Mouse (Mus musculus) embryonic facial prominence, embryonic 14.5 days (tissue): Measurements from ENCODE around the gene Msh6. TPM values are rescaled to one million over a fixed set of nuclear protein-coding genes. Genes with fewer than 3 reads are reported as not detected.

Source experiments
- ATAC-seq: fragments of 200-750 bp; cut with Nextera tagmentation; 2 replicates; pipeline ENCODE4 v1.8.0; 2017; ENCODE audit warnings: low read depth, moderate number of reproducible peaks, moderate TSS enrichment
- DNase-seq: peaks from one replicate; pipeline ENCODE4 v3.0.0-alpha.2; 2015; ENCODE audit warnings: low spot score
- H3K27ac ChIP-seq: fragments of 300-500 bp; sonication (generic); replicated peaks from 2 replicates; pipeline ENCODE4 v1.5.1; 2014; ENCODE audit warnings: low read depth, mild to moderate bottlenecking, low read length, moderate library complexity
- H3K27me3 ChIP-seq: fragments of 300-500 bp; sonication (generic); replicated peaks from 2 replicates; pipeline ENCODE4 v1.6.1; 2014; ENCODE audit warnings: low read length; ENCODE audit not compliant: control insufficient read depth, insufficient read depth
- H3K36me3 ChIP-seq: fragments of 300-500 bp; sonication (generic); 2 replicates; pipeline ENCODE4 v1.6.1; 2014; ENCODE audit warnings: low read length, mixed read lengths; ENCODE audit not compliant: control insufficient read depth, insufficient read depth
- H3K4me1 ChIP-seq: fragments of 300-500 bp; sonication (generic); 2 replicates; pipeline ENCODE4 v1.6.1; 2014; ENCODE audit warnings: antibody characterized with exemption, low read length; ENCODE audit not compliant: control insufficient read depth, insufficient read depth
- H3K4me2 ChIP-seq: fragments of 300-500 bp; sonication (generic); 2 replicates; pipeline ENCODE4 v1.6.1; 2014; ENCODE audit warnings: low read depth, mild to moderate bottlenecking, low read length, moderate library complexity, mixed read lengths
- H3K4me3 ChIP-seq: fragments of 300-500 bp; sonication (generic); 2 replicates; pipeline ENCODE4 v1.5.1; 2014; ENCODE audit warnings: low read depth, mild to moderate bottlenecking, low read length
- H3K9ac ChIP-seq: fragments of 300-500 bp; sonication (generic); 2 replicates; pipeline ENCODE4 v1.6.1; 2014; ENCODE audit warnings: low read depth, mild to moderate bottlenecking, low read length, moderate library complexity, mixed read lengths
- H3K9me3 ChIP-seq: fragments of 300-500 bp; sonication (generic); 2 replicates; pipeline ENCODE4 v1.6.1; 2016; ENCODE audit warnings: low read length; ENCODE audit not compliant: control insufficient read depth
- WGBS: fragments of 180-500 bp; shearing (Covaris S2); extraction: QIAGEN DNeasy Blood & Tissue Kit; methylation state at CpG from one replicate; pipeline ENCODE4 v1.1.7; 2014; 5-methylcytosine and 5-hydroxymethylcytosine counted together
- polyA plus RNA-seq: library from polyadenylated mRNA; unstranded; fragments of >200 nt; fragmentation: Nextera tagmentation; extraction: Ambion mirVana; gene quantifications from 2 replicates; pipeline ENCODE4 v1.2.1, GENCODE M21; 2014

Msh6 gene
- polyA plus RNA-seq, 1 experiment from 2014 or later = 38.5 TPM

DNA sequence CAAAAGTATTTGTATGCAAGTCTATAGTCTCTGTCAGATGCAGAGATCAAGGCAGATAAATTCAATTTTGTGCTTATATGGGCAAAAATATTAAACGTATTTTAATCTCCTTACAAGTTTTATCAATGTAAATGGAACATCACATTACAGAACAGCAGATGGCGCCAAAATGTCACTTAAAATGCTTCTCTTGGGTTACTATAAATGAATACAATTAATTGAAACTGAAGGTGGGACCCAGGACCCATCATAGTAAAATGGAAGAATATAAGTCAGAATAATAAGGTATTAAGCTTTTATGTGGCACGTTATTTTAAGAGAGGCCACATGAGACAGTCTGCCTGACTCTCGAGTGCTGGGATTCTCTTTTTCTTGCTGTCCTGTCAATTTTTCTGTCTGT, 50.4 kb downstream of the Msh6 start:
- no peak overlapping the region for H3K4me2 ChIP-seq
- H3K27me3 ChIP-seq = no peaks in the 10 kb centered on the region
- H3K36me3 ChIP-seq = no peaks in the 10 kb centered on the region
- no peaks in the 10 kb centered on the region for H3K4me1 ChIP-seq
- WGBS = 42% methylated on average over 4 of the region's 4 CpGs
- ATAC-seq (no peak), DNase-seq (peak; percentile 83)
- H3K9ac ChIP-seq = no peak overlapping the region
- H3K9me3 ChIP-seq = no peaks in the 10 kb centered on the region
- no peak overlapping the region for H3K27ac ChIP-seq
- H3K4me3 ChIP-seq = no peak overlapping the region

DNA sequence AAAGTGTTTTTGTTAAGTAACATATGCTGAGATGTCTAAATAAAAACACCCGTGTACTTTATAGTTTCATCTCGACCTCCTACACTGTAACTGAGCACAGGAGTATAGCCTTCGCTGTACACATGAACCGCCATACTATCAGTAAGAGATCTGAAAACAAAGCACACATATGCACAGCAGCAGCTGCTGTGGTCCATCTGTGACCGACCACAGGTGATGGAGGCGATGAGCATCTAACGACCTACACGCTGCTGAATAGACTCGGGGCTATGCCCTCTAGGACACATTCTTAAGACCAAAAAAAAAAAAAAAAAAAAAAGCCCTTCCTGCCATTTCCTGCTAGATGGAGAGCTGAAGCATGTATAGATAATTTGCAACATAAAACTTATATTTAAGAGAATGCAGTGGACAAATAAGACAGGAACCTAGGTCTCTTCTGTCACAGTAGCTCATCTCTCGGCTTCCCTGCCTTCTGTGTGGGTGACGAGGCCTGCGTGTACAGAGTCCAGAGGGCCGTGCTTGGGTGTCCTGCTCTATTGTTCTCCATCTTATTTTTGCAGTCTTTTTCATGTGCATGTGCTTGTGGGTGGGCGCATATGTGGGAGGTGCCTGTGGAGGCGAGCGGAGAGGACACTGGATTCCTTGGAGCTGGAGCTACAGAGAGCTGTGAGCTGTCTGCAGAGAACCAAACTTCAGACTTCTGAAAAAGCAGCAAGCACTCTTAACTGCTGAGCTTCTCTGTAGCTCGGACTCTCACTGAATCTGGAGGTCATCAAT, 54.5 kb downstream of the Msh6 start:
- no peaks in the 10 kb centered on the region for H3K4me1 ChIP-seq
- WGBS = 83% methylated on average over 17 of the region's 17 CpGs
- H3K27ac ChIP-seq = no peak overlapping the region
- no peak overlapping the region for H3K4me3 ChIP-seq
- H3K9me3 ChIP-seq = no peaks in the 10 kb centered on the region
- H3K9ac ChIP-seq = no peak overlapping the region
- no peaks in the 10 kb centered on the region for H3K36me3 ChIP-seq
- DNase-seq (no peak), ATAC-seq (no peak)
- H3K27me3 ChIP-seq = no peaks in the 10 kb centered on the region
- H3K4me2 ChIP-seq = no peak overlapping the region

DNA sequence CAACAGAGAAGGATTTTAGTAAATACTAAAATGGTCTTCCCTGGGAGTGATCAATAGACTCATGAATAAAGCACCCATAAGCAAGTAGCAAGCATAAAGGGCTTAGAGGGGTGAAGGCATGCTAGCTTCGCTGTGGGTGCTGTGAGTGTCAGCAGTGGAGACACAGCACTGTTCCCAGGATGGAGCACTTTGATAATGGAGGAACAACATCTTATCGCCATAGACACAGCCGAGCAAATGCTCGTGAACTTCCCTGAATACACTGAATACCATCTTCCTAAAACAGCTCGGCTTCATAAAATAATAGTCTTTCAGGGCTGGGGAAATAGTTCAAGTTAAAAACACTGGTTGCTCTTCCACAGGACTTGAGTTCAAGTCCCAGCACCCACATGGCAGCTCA, 56.9 kb downstream of the Msh6 start:
- WGBS = 84% methylated on average over 5 of the region's 5 CpGs
- Histone ChIP-seq H3K9ac (no peak overlapping the region), H3K36me3 (no peaks in the 10 kb centered on the region), H3K27ac (no peak overlapping the region), H3K4me3 (no peak overlapping the region), H3K4me1 (no peaks in the 10 kb centered on the region), H3K9me3 (no peaks in the 10 kb centered on the region), H3K27me3 (no peaks in the 10 kb centered on the region), H3K4me2 (no peak overlapping the region)
- ATAC-seq = no peak
- no peak for DNase-seq

DNA sequence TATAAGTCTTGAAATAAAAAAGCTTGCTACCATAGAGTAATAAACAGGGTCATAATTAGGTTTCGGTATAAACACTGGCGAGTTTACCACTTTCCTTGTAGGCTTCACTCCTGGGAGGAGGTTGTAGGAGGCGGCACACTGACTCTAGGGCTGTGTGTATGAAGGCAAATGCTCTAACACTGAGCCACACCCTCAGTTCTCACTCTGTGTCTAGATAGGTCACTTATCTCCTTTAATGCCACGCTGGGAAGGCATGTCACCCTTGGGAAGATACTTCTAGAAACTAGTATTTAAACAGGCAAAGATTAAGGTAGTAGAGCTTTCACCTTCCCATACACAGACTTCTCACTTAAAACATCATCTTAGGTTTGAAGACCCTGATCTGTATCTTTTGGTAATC, 59.6 kb downstream of the Msh6 start:
- Histone ChIP-seq H3K36me3 (no peaks in the 10 kb centered on the region), H3K9me3 (no peaks in the 10 kb centered on the region), H3K27ac (no peak overlapping the region), H3K27me3 (no peaks in the 10 kb centered on the region), H3K4me3 (no peak overlapping the region), H3K9ac (no peak overlapping the region), H3K4me2 (no peak overlapping the region), H3K4me1 (no peaks in the 10 kb centered on the region)
- DNase-seq (no peak), ATAC-seq (no peak)
- WGBS = 91% methylated on average over 4 of the region's 4 CpGs

Other genes starting within 250 kb of the Msh6 start
- gene Kcnk12, start 177.1 kb upstream of the Msh6 start, polyA plus RNA-seq = not detected in 2 replicates
- not detected in 2 replicates for gene Rpl36-ps4, start 54.1 kb upstream of the Msh6 start, polyA plus RNA-seq
- 25.0 and 25.2 TPM in 2 replicates for gene Fbxo11, start 90.2 kb downstream of the Msh6 start, polyA plus RNA-seq